Mouse (Mus musculus): ENCODE data around the gene Obox7. TPM values are rescaled to one million over a fixed set of nuclear protein-coding genes. Genes with fewer than 3 reads are reported as not detected.
A peak's percentile ranks its signal among the peaks of the same experiment; 100 is the strongest.
"Not testable (repeated sequence)": the region's sequence is repeated elsewhere in the genome, so short reads cannot be mapped to it uniquely, and the experiment has no call there.

Gene Obox7
- not detected in 2 replicates for polyA plus RNA-seq (2014; fragmentation: Nextera tagmentation; extraction: Ambion mirVana)

- H3K4me2 ChIP-seq (replicated peaks; ENCODE audit: low read depth, low read length); H3K4me3 ChIP-seq (ENCODE audit: low read depth, low read length); H3K36me3 ChIP-seq (ENCODE audit: control insufficient read depth, insufficient read depth, low read length); H3K9me3 ChIP-seq (ENCODE audit: control insufficient read depth, low read length); DNase-seq (ENCODE audit: low spot score); H3K27ac ChIP-seq (ENCODE audit: low read depth, low read length); H3K9ac ChIP-seq (ENCODE audit: low read depth, low read length); ATAC-seq (ENCODE audit: low FRiP score); H3K4me1 ChIP-seq (replicated peaks; ENCODE audit: control insufficient read depth, insufficient read depth, low read length); H3K27me3 ChIP-seq (ENCODE audit: control insufficient read depth, insufficient read depth, low read length): not testable (repeated sequence)
- 85% methylated on average over 1 of the region's 1 CpGs for WGBS
Observed at GRCm38 (mm10) chr7:14659196-14659595, at the start of gene Obox7. Gene Obox7, plus strand, starts transcription at chr7:14659496.

GRCm38 (mm10) chr7:14622556-14623542 is 36.4 kb upstream of the Obox7 start:
- ATAC-seq (ENCODE audit: low FRiP score) (peak; percentile 94), DNase-seq (ENCODE audit: low spot score) (peak; percentile 23)
- not testable (repeated sequence) for H3K36me3 ChIP-seq (ENCODE audit: control insufficient read depth, insufficient read depth, low read length); H3K27ac ChIP-seq (ENCODE audit: low read depth, low read length); H3K4me1 ChIP-seq (replicated peaks; ENCODE audit: control insufficient read depth, insufficient read depth, low read length); H3K9me3 ChIP-seq (ENCODE audit: control insufficient read depth, low read length); H3K27me3 ChIP-seq (ENCODE audit: control insufficient read depth, insufficient read depth, low read length)
- Histone ChIP-seq H3K4me3 (ENCODE audit: low read depth, low read length) (peak overlapping the region; percentile 30), H3K9ac (ENCODE audit: low read depth, low read length) (peak overlapping the region; percentile 37; the same call in 1 of the 2 replicates), H3K4me2 (replicated peaks; ENCODE audit: low read depth, low read length) (peak overlapping the region; percentile 39)
- 4% methylated on average over 62 of the region's 132 CpGs for WGBS

Other genes starting within 250 kb of the Obox7 start
- not detected in 2 replicates for gene Sult2a8, start 212.7 kb upstream of the Obox7 start, polyA plus RNA-seq (2014; fragmentation: Nextera tagmentation; extraction: Ambion mirVana)
- not detected in 2 replicates for gene Sult2a7, start 165.3 kb upstream of the Obox7 start, polyA plus RNA-seq (2014; fragmentation: Nextera tagmentation; extraction: Ambion mirVana)
- gene Vmn1r90, start 96.0 kb upstream of the Obox7 start, polyA plus RNA-seq (2014; fragmentation: Nextera tagmentation; extraction: Ambion mirVana): 0.14 and 0.60 TPM in 2 replicates